Mouse (Mus musculus) erythroblast, embryonic 14.5 days (primary cell): Measurements from ENCODE around the gene Kcna3.

ENCODE experiments used
- GATA1 ChIP-seq: IDR thresholded peaks from 2 replicates; pipeline ENCODE4 v1.6.1; 2012; ENCODE audit warnings: low read length, inconsistent platforms, mixed read lengths
- TAL1 ChIP-seq: IDR thresholded peaks from 3 replicates; pipeline ENCODE4 v1.6.1; 2012; ENCODE audit warnings: low read length, inconsistent platforms, mixed read lengths

DNA sequence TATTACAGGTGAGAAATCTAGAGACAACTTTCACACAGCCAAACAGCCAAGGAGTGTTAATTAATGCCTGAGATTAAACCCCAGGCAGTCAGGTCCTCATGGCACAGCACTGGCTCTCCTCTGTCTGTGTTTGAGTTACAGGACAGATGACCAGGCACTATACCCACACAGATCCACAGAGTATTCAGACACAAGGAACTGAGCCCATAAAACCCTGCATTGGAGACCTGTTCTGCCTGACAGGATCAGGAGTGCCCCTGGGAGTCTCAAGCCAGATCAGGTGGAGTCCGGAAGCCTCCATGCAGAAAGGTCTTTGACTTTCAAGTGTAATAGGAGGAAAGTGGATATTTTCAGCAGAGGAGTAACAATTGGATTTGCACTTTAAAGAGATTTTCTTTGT lies 40.6 kb upstream of the Kcna3 start:
- no peak for TF ChIP-seq GATA1
- TF ChIP-seq TAL1, result no peak
